Mouse (Mus musculus): ENCODE measurements at regions not wholly inside any gene's neighbourhood (a gene's known extent, or its start where the extent isn't known, plus 50 kb on each side); places are given as distances from the start of the nearest gene placed in this dataset.

DNA sequence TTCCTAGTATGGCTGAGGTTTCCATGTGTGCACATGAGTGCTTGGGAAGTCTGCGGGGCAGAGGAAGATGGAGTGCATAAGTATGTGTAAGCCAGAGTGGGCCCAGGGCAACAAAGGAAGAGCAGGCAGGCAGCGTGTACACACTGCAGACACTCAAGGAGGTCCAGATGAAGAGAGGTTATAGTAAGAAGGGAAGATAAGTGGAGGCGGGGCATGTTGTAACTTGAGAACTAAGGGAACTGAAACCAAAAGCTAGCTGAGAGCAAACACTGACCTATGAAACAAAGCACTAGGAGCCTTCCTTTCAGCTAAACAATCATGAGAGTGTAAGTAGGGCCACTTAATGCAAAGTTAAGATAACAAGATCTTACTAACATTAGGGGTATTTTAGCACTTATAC lies 249.3 kb upstream of the Thrb start:
- Histone ChIP-seq H3K4me3 (ENCODE audit: insufficient read depth, low read depth, low read length) (no peak overlapping the region), H3K27ac (ENCODE audit: insufficient read depth, low read depth, low read length) (no peak overlapping the region), H3K4me1 (ENCODE audit: control insufficient read depth, insufficient read depth, low read length) (no peaks in the 10 kb centered on the region)
- TF ChIP-seq CTCF (IDR thresholded peaks at IDR 0.05; ENCODE audit: insufficient read depth, low read depth, low read length) (no peak), POLR2A (IDR thresholded peaks at IDR 0.05; ENCODE audit: insufficient read depth, low read depth, low read length) (no peak)
- 77% methylated on average over 3 of the region's 3 CpGs for WGBS

DNA sequence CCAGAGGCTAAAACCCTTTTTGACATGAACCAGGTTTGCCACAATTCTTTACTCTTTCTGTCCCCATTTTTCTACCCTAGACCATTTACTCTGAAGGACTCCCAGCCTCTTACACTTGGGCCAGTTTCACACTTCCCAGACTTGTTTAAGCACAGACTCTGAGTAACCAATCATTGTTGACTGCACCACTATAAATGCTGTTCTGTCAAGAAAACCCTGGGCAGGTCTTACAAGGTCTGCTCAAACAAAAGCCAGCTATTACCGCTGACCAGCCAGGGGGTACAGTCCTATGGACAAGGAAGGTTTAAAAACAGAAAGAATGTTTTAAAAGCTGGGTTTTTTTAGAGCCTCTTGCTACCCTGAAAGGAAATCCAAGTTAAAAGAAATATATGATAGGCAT lies 248.8 kb upstream of the Thrb start:
- Histone ChIP-seq H3K4me3 (ENCODE audit: insufficient read depth, low read depth, low read length) (no peak overlapping the region), H3K27ac (ENCODE audit: insufficient read depth, low read depth, low read length) (no peak overlapping the region), H3K4me1 (ENCODE audit: control insufficient read depth, insufficient read depth, low read length) (no peaks in the 10 kb centered on the region)
- TF ChIP-seq POLR2A (IDR thresholded peaks at IDR 0.05; ENCODE audit: insufficient read depth, low read depth, low read length), result no peak
- TF ChIP-seq CTCF (IDR thresholded peaks at IDR 0.05; ENCODE audit: insufficient read depth, low read depth, low read length), result no peak
- WGBS, result 48% methylated on average over 1 of the region's 1 CpGs

DNA sequence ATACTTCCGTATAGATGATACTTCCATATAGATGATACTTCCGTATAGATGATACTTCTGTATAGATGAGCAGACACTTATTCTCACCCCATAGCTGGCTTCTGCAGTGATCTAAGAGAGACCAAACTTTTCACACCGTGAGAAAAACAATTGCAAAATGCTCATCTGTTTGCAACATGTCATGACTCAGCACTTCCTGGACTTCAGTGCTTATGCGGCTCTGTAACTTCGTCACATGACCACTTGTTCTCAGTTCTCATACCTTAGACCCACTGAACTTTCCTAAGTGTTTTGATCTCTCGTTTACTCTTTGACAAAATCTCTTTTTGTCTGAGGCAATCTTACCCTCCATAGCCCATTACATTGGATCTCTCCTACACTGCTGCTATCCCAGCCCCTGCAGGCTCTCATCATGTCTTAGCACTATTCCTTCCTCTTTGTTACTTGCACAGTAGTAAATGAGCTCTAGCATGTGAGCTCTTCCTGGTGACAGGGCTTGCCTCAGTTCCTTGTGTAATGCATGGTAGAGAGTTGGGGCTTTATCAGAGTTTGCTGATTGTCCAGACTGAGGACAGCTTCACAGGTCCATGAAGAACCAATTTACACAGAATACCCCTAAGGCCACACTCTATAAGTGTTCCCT lies 245.7 kb upstream of the Thrb start:
- WGBS, result 83% methylated on average over 6 of the region's 6 CpGs
- H3K4me3 ChIP-seq (ENCODE audit: insufficient read depth, low read depth, low read length), result no peak overlapping the region
- no peaks in the 10 kb centered on the region for H3K4me1 ChIP-seq (ENCODE audit: control insufficient read depth, insufficient read depth, low read length)
- no peak overlapping the region for H3K27ac ChIP-seq (ENCODE audit: insufficient read depth, low read depth, low read length)
- TF ChIP-seq POLR2A (IDR thresholded peaks at IDR 0.05; ENCODE audit: insufficient read depth, low read depth, low read length), result no peak
- no peak for TF ChIP-seq CTCF (IDR thresholded peaks at IDR 0.05; ENCODE audit: insufficient read depth, low read depth, low read length)

DNA sequence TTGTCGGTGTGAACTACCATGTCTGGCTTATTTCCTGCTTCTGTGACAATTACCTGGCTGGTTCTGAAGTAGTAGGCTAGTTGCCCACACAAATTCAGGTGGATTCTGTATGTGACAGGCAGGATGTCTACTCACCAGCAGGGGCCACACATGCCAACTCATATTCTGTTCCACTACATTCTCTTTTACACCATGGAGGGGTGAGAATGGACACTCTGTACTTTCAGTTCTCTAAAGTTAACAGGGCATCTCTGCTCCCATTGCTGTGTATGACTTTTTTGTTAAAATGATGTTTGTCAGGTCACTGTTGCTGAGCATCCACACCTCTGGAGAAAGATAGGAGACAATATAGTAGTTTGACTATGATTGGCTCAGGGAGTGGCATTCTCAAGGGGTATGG lies 232.3 kb upstream of the Thrb start:
- TF ChIP-seq CTCF (IDR thresholded peaks at IDR 0.05; ENCODE audit: insufficient read depth, low read depth, low read length), result no peak
- TF ChIP-seq POLR2A (IDR thresholded peaks at IDR 0.05; ENCODE audit: insufficient read depth, low read depth, low read length), result no peak
- WGBS, result 74% methylated on average over 1 of the region's 1 CpGs
- Histone ChIP-seq H3K27ac (ENCODE audit: insufficient read depth, low read depth, low read length) (no peak overlapping the region), H3K4me3 (ENCODE audit: insufficient read depth, low read depth, low read length) (no peak overlapping the region), H3K4me1 (ENCODE audit: control insufficient read depth, insufficient read depth, low read length) (no peaks in the 10 kb centered on the region)

DNA sequence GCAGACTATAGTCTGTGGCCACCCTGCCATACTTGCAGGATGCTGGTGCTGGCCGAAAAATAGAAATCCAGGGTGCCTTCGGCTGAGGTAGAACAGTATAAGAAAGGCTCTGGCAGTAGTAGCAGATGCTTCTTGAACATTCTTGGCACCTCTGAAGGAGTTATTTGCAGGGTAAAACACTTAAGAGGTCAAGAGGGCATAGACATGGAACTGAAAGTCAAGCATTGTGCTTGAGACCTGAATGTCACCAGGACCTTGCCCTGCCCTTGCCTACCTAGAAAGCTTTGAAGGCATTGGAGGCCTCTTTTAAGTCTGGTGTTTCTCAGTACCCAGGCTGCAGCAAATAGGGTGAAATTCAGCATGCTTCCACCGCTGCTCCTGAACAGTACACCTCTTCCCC lies 230.9 kb upstream of the Thrb start:
- Histone ChIP-seq H3K4me1 (ENCODE audit: control insufficient read depth, insufficient read depth, low read length) (no peaks in the 10 kb centered on the region), H3K4me3 (ENCODE audit: insufficient read depth, low read depth, low read length) (no peak overlapping the region), H3K27ac (ENCODE audit: insufficient read depth, low read depth, low read length) (no peak overlapping the region)
- 78% methylated on average over 3 of the region's 3 CpGs for WGBS
- TF ChIP-seq POLR2A (IDR thresholded peaks at IDR 0.05; ENCODE audit: insufficient read depth, low read depth, low read length) (no peak), CTCF (IDR thresholded peaks at IDR 0.05; ENCODE audit: insufficient read depth, low read depth, low read length) (no peak)

DNA sequence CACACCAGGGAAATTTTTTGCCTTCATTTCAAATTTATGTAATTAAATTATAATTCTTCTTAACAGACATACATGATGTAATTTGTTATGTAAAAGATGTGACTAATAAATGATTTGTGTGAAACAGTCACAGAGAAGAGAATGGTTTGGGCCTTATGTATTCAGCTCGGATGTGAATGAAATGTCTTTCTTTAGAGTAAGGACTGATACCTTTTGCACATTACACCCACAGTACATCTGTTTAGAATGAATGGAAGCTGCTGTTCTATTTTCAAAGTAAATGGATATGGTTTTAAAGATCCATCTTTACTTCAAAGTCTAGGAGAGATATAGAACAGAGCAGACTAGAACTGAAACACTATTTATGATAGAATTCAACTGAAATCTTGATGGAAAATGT lies 226.7 kb upstream of the Thrb start:
- Histone ChIP-seq H3K27ac (ENCODE audit: insufficient read depth, low read depth, low read length) (no peak overlapping the region), H3K4me1 (ENCODE audit: control insufficient read depth, insufficient read depth, low read length) (no peaks in the 10 kb centered on the region), H3K4me3 (ENCODE audit: insufficient read depth, low read depth, low read length) (no peak overlapping the region)
- no peak for TF ChIP-seq CTCF (IDR thresholded peaks at IDR 0.05; ENCODE audit: insufficient read depth, low read depth, low read length)
- no peak for TF ChIP-seq POLR2A (IDR thresholded peaks at IDR 0.05; ENCODE audit: insufficient read depth, low read depth, low read length)
- whole genome bisulfite sequencing, result 87% methylated on average over 1 of the region's 1 CpGs

DNA sequence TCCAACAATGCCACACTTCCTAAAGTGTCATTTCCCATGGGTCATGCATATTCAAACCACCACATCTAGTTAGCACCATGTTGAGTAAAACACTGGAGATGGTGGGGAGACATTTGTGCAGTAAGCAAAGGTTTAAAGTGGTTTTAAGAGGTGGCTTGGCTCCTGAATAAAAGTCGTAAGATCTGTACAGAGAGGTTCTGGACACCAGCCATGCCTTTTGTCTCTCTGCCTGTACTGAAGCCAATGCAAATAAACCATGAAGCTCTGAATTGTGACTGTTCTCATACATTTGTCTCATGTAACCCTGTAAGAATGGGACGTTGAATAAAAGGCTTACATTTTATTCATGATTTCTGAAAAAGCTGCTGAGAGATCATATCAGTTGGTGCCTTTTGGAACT lies 202.1 kb upstream of the Thrb start:
- no peaks in the 10 kb centered on the region for H3K4me1 ChIP-seq (ENCODE audit: control insufficient read depth, insufficient read depth, low read length)
- H3K4me3 ChIP-seq (ENCODE audit: insufficient read depth, low read depth, low read length), result no peak overlapping the region
- 31% methylated on average over 2 of the region's 2 CpGs for WGBS
- no peak overlapping the region for H3K27ac ChIP-seq (ENCODE audit: insufficient read depth, low read depth, low read length)
- no peak for TF ChIP-seq CTCF (IDR thresholded peaks at IDR 0.05; ENCODE audit: insufficient read depth, low read depth, low read length)
- no peak for TF ChIP-seq POLR2A (IDR thresholded peaks at IDR 0.05; ENCODE audit: insufficient read depth, low read depth, low read length)

DNA sequence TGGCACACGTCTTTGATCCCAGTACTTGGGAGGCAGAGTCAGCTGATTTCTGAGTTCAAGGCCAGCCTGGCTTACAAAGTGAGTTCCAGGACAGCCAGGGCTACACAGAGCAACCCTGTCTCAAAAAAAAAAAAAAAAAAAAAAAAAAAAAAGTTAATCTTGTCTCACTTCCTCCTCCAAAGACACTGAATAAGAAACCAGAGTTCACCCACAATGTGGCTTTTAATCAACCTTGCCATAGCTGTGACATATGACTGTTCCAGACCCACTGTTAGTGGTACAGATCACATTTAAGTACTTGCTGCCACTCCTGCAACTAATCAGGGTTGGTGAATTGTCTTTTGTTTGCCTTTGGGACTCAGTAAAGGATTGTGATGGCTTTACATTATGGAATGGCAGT lies 181.1 kb upstream of the Thrb start:
- Histone ChIP-seq H3K4me1 (ENCODE audit: control insufficient read depth, insufficient read depth, low read length) (no peaks in the 10 kb centered on the region), H3K4me3 (ENCODE audit: insufficient read depth, low read depth, low read length) (no peak overlapping the region), H3K27ac (ENCODE audit: insufficient read depth, low read depth, low read length) (no peak overlapping the region)
- WGBS, result 91% methylated on average over 1 of the region's 1 CpGs
- TF ChIP-seq CTCF (IDR thresholded peaks at IDR 0.05; ENCODE audit: insufficient read depth, low read depth, low read length) (no peak), POLR2A (IDR thresholded peaks at IDR 0.05; ENCODE audit: insufficient read depth, low read depth, low read length) (no peak)

DNA sequence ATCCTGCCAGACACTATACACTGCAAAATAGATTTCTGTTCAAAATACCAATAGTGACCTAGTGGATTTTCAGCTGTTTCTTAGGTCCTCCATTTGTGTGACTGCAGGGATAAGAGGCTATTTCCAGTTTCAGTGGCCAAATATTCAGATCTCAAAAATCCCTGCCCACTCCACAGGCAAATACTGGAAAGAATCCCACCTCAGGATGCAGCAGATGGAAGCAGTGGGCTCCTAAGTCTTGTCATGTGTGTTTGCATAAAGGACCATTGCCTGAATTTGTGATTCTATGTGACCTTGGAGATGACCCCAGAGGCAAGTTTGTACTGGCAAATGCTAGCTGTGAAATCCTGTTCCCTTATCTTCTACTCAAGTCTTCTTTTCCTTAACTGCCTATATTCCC lies 175.2 kb upstream of the Thrb start:
- TF ChIP-seq POLR2A (IDR thresholded peaks at IDR 0.05; ENCODE audit: insufficient read depth, low read depth, low read length) (no peak), CTCF (IDR thresholded peaks at IDR 0.05; ENCODE audit: insufficient read depth, low read depth, low read length) (no peak)
- H3K27ac ChIP-seq (ENCODE audit: insufficient read depth, low read depth, low read length), result no peak overlapping the region
- H3K4me3 ChIP-seq (ENCODE audit: insufficient read depth, low read depth, low read length), result no peak overlapping the region
- H3K4me1 ChIP-seq (ENCODE audit: control insufficient read depth, insufficient read depth, low read length), result no peaks in the 10 kb centered on the region

DNA sequence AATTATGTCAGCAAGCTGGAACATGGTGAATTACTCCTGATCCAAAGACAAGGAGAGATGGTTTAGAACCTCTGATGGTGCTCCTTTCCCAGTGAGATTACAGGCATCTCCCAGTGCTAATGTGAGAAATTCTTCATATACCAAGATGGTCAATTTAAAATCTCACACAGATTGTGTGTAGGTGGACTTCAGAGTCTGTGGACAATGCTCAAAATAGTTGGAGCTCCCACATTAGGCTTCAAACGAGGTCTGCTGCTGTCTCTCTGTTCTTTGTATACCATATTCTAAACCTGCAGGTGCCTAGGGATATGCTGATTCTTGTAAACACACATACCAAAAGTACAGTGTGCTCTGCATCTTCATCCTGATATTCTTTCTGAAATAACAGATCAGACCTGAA lies 146.3 kb upstream of the Thrb start:
- H3K27ac ChIP-seq (ENCODE audit: insufficient read depth, low read depth, low read length), result no peak overlapping the region
- no peak for TF ChIP-seq POLR2A (IDR thresholded peaks at IDR 0.05; ENCODE audit: insufficient read depth, low read depth, low read length)
- no peak for TF ChIP-seq CTCF (IDR thresholded peaks at IDR 0.05; ENCODE audit: insufficient read depth, low read depth, low read length)
- no peaks in the 10 kb centered on the region for H3K4me1 ChIP-seq (ENCODE audit: control insufficient read depth, insufficient read depth, low read length)
- WGBS, result 58% methylated on average over 1 of the region's 1 CpGs
- H3K4me3 ChIP-seq (ENCODE audit: insufficient read depth, low read depth, low read length), result no peak overlapping the region
